Mouse (Mus musculus) neural tube, embryonic 15.5 days (tissue): ENCODE measurements around the gene Orc1. TPM values are rescaled to one million over a fixed set of nuclear protein-coding genes. Genes with fewer than 3 reads are reported as not detected.

ENCODE experiments used
- ATAC-seq: fragments of 200-750 bp; cut with Nextera tagmentation; 2 replicates; pipeline ENCODE4 v1.8.0; 2017; ENCODE audit warnings: mild to moderate bottlenecking, moderate TSS enrichment, moderate library complexity; ENCODE audit not compliant: low FRiP score
- H3K27ac ChIP-seq: fragments of 300-500 bp; sonication (generic); replicated peaks from 2 replicates; pipeline ENCODE4 v1.5.1; 2015; ENCODE audit warnings: mild to moderate bottlenecking, inconsistent platforms
- H3K27me3 ChIP-seq: fragments of 300-500 bp; sonication (generic); replicated peaks from 2 replicates; pipeline ENCODE4 v1.6.1; 2015; ENCODE audit warnings: inconsistent platforms
- H3K36me3 ChIP-seq: fragments of 300-500 bp; sonication (generic); 2 replicates; pipeline ENCODE4 v1.6.1; 2015; ENCODE audit warnings: inconsistent platforms
- H3K4me1 ChIP-seq: fragments of 300-500 bp; sonication (generic); 2 replicates; pipeline ENCODE4 v1.6.1; 2015; ENCODE audit warnings: inconsistent platforms
- H3K4me2 ChIP-seq: fragments of 300-500 bp; sonication (generic); 2 replicates; pipeline ENCODE4 v1.6.1; 2015; ENCODE audit warnings: inconsistent platforms, mild to moderate bottlenecking, moderate library complexity
- H3K4me3 ChIP-seq: fragments of 300-500 bp; sonication (generic); replicated peaks from 2 replicates; pipeline ENCODE4 v1.5.1; 2015; ENCODE audit warnings: mild to moderate bottlenecking, inconsistent platforms
- H3K9ac ChIP-seq: fragments of 300-500 bp; sonication (generic); replicated peaks from 2 replicates; pipeline ENCODE4 v1.6.1; 2015; ENCODE audit warnings: mild to moderate bottlenecking, inconsistent platforms
- H3K9me3 ChIP-seq: fragments of 300-500 bp; sonication (generic); replicated peaks from 2 replicates; pipeline ENCODE4 v1.6.1; 2016; ENCODE audit warnings: inconsistent platforms
- WGBS: fragments of 180-500 bp; shearing (Covaris S2); methylation state at CpG from one replicate; pipeline ENCODE4 v1.1.7; 2015; ENCODE audit warnings: mixed read lengths; 5-methylcytosine and 5-hydroxymethylcytosine counted together
- polyA plus RNA-seq: library from polyadenylated mRNA; unstranded; fragments of >200 nt; fragmentation: Nextera tagmentation; extraction: Ambion mirVana; gene quantifications from 2 replicates; pipeline ENCODE4 v1.2.1, GENCODE M21; 2015

Orc1 gene
- polyA plus RNA-seq, result 1.3 and 4.3 TPM in 2 replicates

GRCm38 (mm10) chr4:108578840-108579742 lies at the start of gene Orc1, which contains the start of gene Prpf38a:
TSS of gene Orc1 (plus strand) at chr4:108579423.
TSS of gene Prpf38a (minus strand) at chr4:108579336.
- peak within 1 kb of the TSS; percentile 99 for H3K4me2 ChIP-seq
- peak within 1 kb of the TSS; percentile 73 for H3K9ac ChIP-seq
- no peaks in the 10 kb centered on the region for H3K27me3 ChIP-seq
- peak; percentile 99 for ATAC-seq
- WGBS, result under 1% methylated on average over 64 of the region's 64 CpGs
- peak within 1 kb of the TSS; percentile 83 for H3K27ac ChIP-seq
- peaks cover 22% of the 10 kb centered on the region for H3K4me1 ChIP-seq
- peaks cover 11% of the 10 kb centered on the region for H3K36me3 ChIP-seq
- no peaks in the 10 kb centered on the region for H3K9me3 ChIP-seq
- peak within 1 kb of the TSS; percentile 89 for H3K4me3 ChIP-seq

- Histone ChIP-seq H3K4me3 (no peak overlapping the region), H3K4me2 (no peak overlapping the region), H3K9ac (no peak overlapping the region), H3K4me1 (no peaks in the 10 kb centered on the region), H3K9me3 (no peaks in the 10 kb centered on the region), H3K27ac (no peak overlapping the region), H3K36me3 (peaks cover 11% of the 10 kb centered on the region), H3K27me3 (no peaks in the 10 kb centered on the region)
- ATAC-seq, result no peak
- 95% methylated on average over 2 of the region's 2 CpGs for WGBS
These were observed 39.5 kb upstream of the Orc1 start for GRCm38 (mm10) chr4:108539701-108540100.

DNA sequence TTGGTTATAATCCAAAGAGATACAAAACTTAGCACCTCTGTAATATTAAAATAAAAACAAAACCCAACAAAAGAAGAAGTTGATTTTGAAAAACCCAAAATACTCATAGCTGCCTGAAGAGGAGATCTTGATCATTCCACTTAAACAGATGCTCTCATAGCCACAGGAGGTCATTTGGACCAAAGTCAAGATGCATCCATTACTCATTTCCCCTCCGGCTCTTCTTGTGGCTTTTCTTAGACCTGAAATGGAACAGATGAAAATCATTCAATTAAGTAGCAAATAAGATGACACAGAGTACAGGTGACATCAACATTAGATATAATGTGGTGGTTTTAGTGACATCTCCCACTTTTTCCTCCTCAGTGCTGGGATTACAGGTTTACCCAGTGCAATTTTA lies 14.2 kb upstream of the Orc1 start:
- Histone ChIP-seq H3K9ac (no peak overlapping the region), H3K4me3 (no peak overlapping the region), H3K4me1 (no peaks in the 10 kb centered on the region), H3K27ac (no peak overlapping the region), H3K27me3 (no peaks in the 10 kb centered on the region), H3K9me3 (no peaks in the 10 kb centered on the region), H3K36me3 (peaks cover 61% of the 10 kb centered on the region), H3K4me2 (no peak overlapping the region)
- WGBS, result 74% methylated on average over 1 of the region's 1 CpGs
- ATAC-seq, result no peak

GRCm38 (mm10) chr4:108572644-108573043 lies 6.6 kb upstream of the Orc1 start:
- Histone ChIP-seq H3K9me3 (no peaks in the 10 kb centered on the region), H3K27me3 (no peaks in the 10 kb centered on the region), H3K4me1 (peaks cover 6% of the 10 kb centered on the region), H3K4me2 (no peak overlapping the region), H3K4me3 (no peak overlapping the region), H3K36me3 (peaks cover 49% of the 10 kb centered on the region), H3K9ac (no peak overlapping the region), H3K27ac (no peak overlapping the region)
- ATAC-seq, result no peak
- WGBS, result 96% methylated on average over 3 of the region's 3 CpGs

DNA sequence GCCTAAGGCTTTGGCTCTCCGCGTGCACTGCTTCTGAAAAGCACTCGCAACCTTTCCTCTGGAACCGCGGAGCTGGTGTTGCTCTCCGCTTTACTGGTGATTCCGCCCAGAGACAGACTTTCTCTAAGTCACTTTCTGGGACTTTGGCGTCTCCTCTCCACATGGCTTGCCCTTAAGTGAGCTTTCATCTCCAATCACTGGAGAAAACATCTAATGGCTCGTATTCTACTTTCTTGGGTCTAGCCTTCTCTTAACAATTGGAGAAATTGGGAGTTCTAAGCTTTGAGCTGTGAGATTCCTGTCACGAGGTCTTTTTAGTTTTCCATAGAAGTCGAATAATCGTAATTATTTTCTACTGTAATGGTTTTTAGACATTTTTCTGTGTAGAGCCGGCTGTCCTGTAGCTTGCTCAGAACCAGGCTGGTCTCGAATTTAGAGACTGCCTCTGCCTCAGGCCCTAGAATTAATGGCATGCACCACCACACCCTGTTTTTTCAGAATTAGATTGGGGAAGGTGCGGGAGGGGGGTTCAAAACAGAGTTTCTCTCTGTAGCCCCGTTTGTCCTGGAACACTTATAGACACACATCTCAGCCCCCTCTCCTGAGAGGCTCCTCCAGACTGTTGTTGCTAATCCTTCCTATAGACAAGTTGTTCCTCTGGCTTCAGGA lies 654 bp downstream of the Orc1 start:
- Histone ChIP-seq H3K4me2 (peak overlapping the region; percentile 99), H3K27me3 (no peaks in the 10 kb centered on the region), H3K36me3 (peaks cover 6% of the 10 kb centered on the region), H3K27ac (peak overlapping the region; percentile 83; the same call in 1 of the 2 replicates), H3K9ac (peak overlapping the region; percentile 47), H3K4me3 (peak overlapping the region; percentile 89), H3K9me3 (no peaks in the 10 kb centered on the region), H3K4me1 (peaks cover 22% of the 10 kb centered on the region)
- 2% methylated on average over 16 of the region's 16 CpGs for WGBS
- no peak for ATAC-seq

DNA sequence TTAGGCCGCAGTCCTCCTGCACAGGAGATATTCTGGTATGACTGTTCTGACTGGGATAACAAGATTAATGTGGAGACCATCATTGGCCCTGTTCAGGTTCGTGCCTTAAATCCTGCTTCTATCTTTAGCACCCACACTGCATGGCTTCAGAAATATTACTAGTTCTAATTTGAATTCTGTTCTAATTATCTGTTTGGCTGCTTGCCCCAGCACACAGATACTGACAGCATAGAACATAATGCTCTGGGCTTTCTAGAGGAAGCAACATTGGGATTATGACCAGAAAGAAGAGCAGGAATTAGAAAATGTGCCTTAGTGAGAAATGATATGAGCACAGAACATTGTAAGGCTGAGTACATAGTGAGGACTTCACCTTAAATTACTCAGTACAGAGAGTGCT lies 14.2 kb downstream of the Orc1 start:
- no peaks in the 10 kb centered on the region for H3K9me3 ChIP-seq
- H3K4me2 ChIP-seq, result no peak overlapping the region
- no peak overlapping the region for H3K27ac ChIP-seq
- no peaks in the 10 kb centered on the region for H3K4me1 ChIP-seq
- no peak for ATAC-seq
- 94% methylated on average over 2 of the region's 2 CpGs for WGBS
- H3K9ac ChIP-seq, result no peak overlapping the region
- no peaks in the 10 kb centered on the region for H3K27me3 ChIP-seq
- H3K4me3 ChIP-seq, result no peak overlapping the region
- no peaks in the 10 kb centered on the region for H3K36me3 ChIP-seq

DNA sequence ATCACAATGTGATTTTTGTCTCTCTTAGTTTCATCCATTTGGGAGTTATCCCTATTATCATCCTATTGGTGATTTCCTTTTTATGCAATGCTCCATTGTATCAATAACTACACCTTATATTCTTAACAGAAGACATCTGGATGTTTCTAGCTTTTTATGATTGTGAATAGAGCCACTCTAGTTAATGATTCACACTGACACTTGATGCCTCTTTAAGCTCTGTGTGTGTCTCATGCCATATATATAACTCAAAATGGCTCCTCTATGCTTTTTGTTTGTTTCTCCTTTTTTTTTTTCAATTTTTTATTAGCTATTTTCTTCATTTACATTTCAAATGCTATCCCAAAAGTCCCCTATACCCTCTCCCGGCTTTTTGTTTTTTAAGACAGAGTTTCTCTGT lies 16.6 kb downstream of the Orc1 start:
- H3K4me2 ChIP-seq, result no peak overlapping the region
- no peaks in the 10 kb centered on the region for H3K4me1 ChIP-seq
- no peak overlapping the region for H3K27ac ChIP-seq
- 77% methylated on average over 1 of the region's 1 CpGs for WGBS
- no peaks in the 10 kb centered on the region for H3K9me3 ChIP-seq
- no peak overlapping the region for H3K4me3 ChIP-seq
- H3K36me3 ChIP-seq, result 0 out of 2 replicates have a peak, but pooled peaks cover 2% of the 10 kb centered on the region
- no peak overlapping the region for H3K9ac ChIP-seq
- H3K27me3 ChIP-seq, result no peaks in the 10 kb centered on the region
- no peak for ATAC-seq

GRCm38 (mm10) chr4:108598306-108598705 lies 19.1 kb downstream of the Orc1 start:
- WGBS, result 90% methylated on average over 4 of the region's 4 CpGs
- Histone ChIP-seq H3K4me1 (no peaks in the 10 kb centered on the region), H3K9me3 (no peaks in the 10 kb centered on the region), H3K36me3 (peaks cover 4% of the 10 kb centered on the region; the same call in 1 of the 2 replicates), H3K4me3 (no peak overlapping the region), H3K27me3 (no peaks in the 10 kb centered on the region), H3K9ac (no peak overlapping the region), H3K4me2 (no peak overlapping the region), H3K27ac (no peak overlapping the region)
- no peak for ATAC-seq

- Histone ChIP-seq H3K36me3 (peaks cover 10% of the 10 kb centered on the region; the same call in 1 of the 2 replicates), H3K27me3 (no peaks in the 10 kb centered on the region), H3K9me3 (no peaks in the 10 kb centered on the region), H3K27ac (no peak overlapping the region), H3K4me2 (no peak overlapping the region), H3K4me3 (no peak overlapping the region), H3K4me1 (no peaks in the 10 kb centered on the region), H3K9ac (no peak overlapping the region)
- WGBS, result 91% methylated on average over 7 of the region's 7 CpGs
- ATAC-seq, result no peak
These were observed 22.6 kb downstream of the Orc1 start for GRCm38 (mm10) chr4:108601870-108602269.

DNA sequence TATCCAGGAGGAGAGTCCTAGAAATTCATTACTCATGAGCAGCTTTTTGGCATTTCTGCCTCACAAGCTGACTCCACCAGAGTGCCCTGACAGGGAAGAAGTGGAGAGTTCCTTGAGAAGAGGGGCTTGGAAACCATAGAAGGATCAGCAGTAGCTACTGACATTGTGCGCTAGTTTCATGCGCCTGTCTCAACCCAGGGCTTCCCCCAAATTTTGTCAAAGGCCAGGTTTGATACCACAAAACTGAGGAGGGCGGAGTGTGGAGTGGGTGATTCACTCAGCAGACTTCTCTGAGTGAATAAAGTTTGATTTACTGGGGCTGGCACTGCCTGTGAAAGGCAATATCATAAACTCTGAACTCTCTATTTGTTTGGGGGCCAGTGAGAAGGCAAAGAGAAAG lies 29.4 kb downstream of the Orc1 start:
- Histone ChIP-seq H3K4me1 (no peaks in the 10 kb centered on the region), H3K36me3 (0 out of 2 replicates have a peak, but pooled peaks cover 4% of the 10 kb centered on the region), H3K9me3 (no peaks in the 10 kb centered on the region), H3K27me3 (no peaks in the 10 kb centered on the region), H3K4me2 (no peak overlapping the region), H3K4me3 (no peak overlapping the region), H3K27ac (no peak overlapping the region), H3K9ac (no peak overlapping the region)
- ATAC-seq, result no peak
- WGBS, result 95% methylated on average over 3 of the region's 3 CpGs

- Histone ChIP-seq H3K36me3 (no peaks in the 10 kb centered on the region), H3K9ac (no peak overlapping the region), H3K4me2 (no peak overlapping the region), H3K27me3 (no peaks in the 10 kb centered on the region), H3K27ac (no peak overlapping the region), H3K4me3 (no peak overlapping the region), H3K9me3 (no peaks in the 10 kb centered on the region), H3K4me1 (no peaks in the 10 kb centered on the region)
- WGBS, result 94% methylated on average over 5 of the region's 5 CpGs
- ATAC-seq, result no peak
These were observed 31.7 kb downstream of the Orc1 start for GRCm38 (mm10) chr4:108610935-108611334.

GRCm38 (mm10) chr4:108618586-108618985 lies 39.4 kb downstream of the Orc1 start:
- H3K4me2 ChIP-seq, result peak overlapping the region; percentile 83
- H3K27me3 ChIP-seq, result no peaks in the 10 kb centered on the region
- no peaks in the 10 kb centered on the region for H3K9me3 ChIP-seq
- H3K4me3 ChIP-seq, result peak overlapping the region; percentile 78
- H3K9ac ChIP-seq, result peak overlapping the region; percentile 96
- peaks cover 19% of the 10 kb centered on the region for H3K4me1 ChIP-seq
- WGBS, result 69% methylated on average over 4 of the region's 4 CpGs
- no peaks in the 10 kb centered on the region for H3K36me3 ChIP-seq
- H3K27ac ChIP-seq, result peak overlapping the region; percentile 96
- no peak for ATAC-seq
